15 mouse cellular contexts compared by ENCODE assay signal in the genomic region with DNA sequence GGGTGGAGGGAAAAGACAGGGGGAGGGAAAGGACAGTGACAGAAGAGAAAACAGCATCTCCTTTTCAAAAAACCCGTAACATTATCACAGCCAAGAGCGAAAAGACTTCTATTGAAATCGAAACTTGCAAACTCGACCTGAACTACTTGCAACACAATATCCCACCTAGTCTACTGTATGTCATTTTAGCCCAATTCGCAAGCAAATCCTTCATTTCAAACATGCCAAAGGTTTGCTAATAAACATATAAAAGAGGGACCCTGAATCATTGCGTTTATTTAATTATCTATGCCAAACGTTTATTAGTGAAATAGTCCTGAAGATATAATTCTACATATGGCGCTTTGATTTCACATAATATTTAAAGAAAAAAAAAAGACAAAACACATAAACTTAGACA. TPM values are rescaled to one million over a fixed set of nuclear protein-coding genes. Genes with fewer than 3 reads are reported as not detected.
DNase-seq lines count a peak whose midpoint lies in the region; ATAC-seq lines count a peak whose summit lies in the region.
"Had no signal": no experiment of that assay in that cellular context is flagged by ENCODE, and none has a peak within 500 bp of the region (broad histone marks: within the 10 kb centered on the region; RNA-seq: fewer than 3 reads in every experiment).

No protein-coding gene starts in this region.

- no peak overlapping the region for H3K27ac ChIP-seq in heart, embryonic 11.5 days (ENCODE audit: low read depth, low read length)
- no peak overlapping the region for H3K27ac ChIP-seq in lung, embryonic 15.5 days
- H3K27ac ChIP-seq in embryonic facial prominence, embryonic 13.5 days, result no peak overlapping the region
- H3K27ac ChIP-seq: hindbrain, embryonic 14.5 days; kidney, postnatal 0 days; left cerebral cortex, adult 2 months; liver, embryonic 14.5 days; midbrain, embryonic 12.5 days had no signal

- intact Hi-C loops in heart, postnatal 36 days (cut with DNase I), result no loop called here

- H3K9me3 ChIP-seq in heart, embryonic 11.5 days (replicated peaks; ENCODE audit: control insufficient read depth, low read length), result no peaks in the 10 kb centered on the region
- no peaks in the 10 kb centered on the region for H3K9me3 ChIP-seq in lung, embryonic 15.5 days
- no peaks in the 10 kb centered on the region for H3K9me3 ChIP-seq in embryonic facial prominence, embryonic 13.5 days
- H3K9me3 ChIP-seq: midbrain, embryonic 12.5 days had no signal

- no peaks in the 10 kb centered on the region for H3K36me3 ChIP-seq in heart, embryonic 11.5 days (ENCODE audit: control insufficient read depth, insufficient read depth, low read length)
- H3K36me3 ChIP-seq in lung, embryonic 15.5 days, result no peaks in the 10 kb centered on the region
- H3K36me3 ChIP-seq in embryonic facial prominence, embryonic 13.5 days, result no peaks in the 10 kb centered on the region
- H3K36me3 ChIP-seq: midbrain, embryonic 12.5 days had no signal

- H3K9ac ChIP-seq in heart, embryonic 11.5 days (ENCODE audit: low read depth, low read length), result no peak overlapping the region
- no peak overlapping the region for H3K9ac ChIP-seq in lung, embryonic 15.5 days
- H3K9ac ChIP-seq in embryonic facial prominence, embryonic 13.5 days, result no peak overlapping the region
- H3K9ac ChIP-seq: hindbrain, embryonic 14.5 days; liver, embryonic 14.5 days; midbrain, embryonic 12.5 days had no signal

- peak overlapping the region; percentile 31 for H3K4me3 ChIP-seq in heart, embryonic 11.5 days (ENCODE audit: low read depth, low read length)
- H3K4me3 ChIP-seq in lung, embryonic 15.5 days, result peak overlapping the region; percentile 27
- H3K4me3 ChIP-seq in embryonic facial prominence, embryonic 13.5 days, result no peak overlapping the region
- H3K4me3 ChIP-seq: left cerebral cortex, adult 2 months; midbrain, embryonic 12.5 days had no signal

- 10% methylated on average over 8 of the region's 8 CpGs for WGBS in heart, embryonic 11.5 days (ENCODE audit: insufficient replicate concordance)
- WGBS in lung, embryonic 15.5 days, result 22% methylated on average over 8 of the region's 8 CpGs
- 4% methylated on average over 8 of the region's 8 CpGs for WGBS in embryonic facial prominence, embryonic 13.5 days

- H3K4me2 ChIP-seq in heart, embryonic 11.5 days, result peak overlapping the region; percentile 66
- peak overlapping the region; percentile 56 for H3K4me2 ChIP-seq in lung, embryonic 15.5 days
- H3K4me2 ChIP-seq in embryonic facial prominence, embryonic 13.5 days, result peak overlapping the region; percentile 52
- H3K4me2 ChIP-seq: hindbrain, embryonic 14.5 days; midbrain, embryonic 12.5 days had no signal

- H3K4me1 ChIP-seq in heart, embryonic 11.5 days (ENCODE audit: control insufficient read depth, insufficient read depth, low read length), result peaks cover 7% of the 10 kb centered on the region; the same call in 1 of the 2 replicates
- peaks cover 11% of the 10 kb centered on the region for H3K4me1 ChIP-seq in lung, embryonic 15.5 days
- peaks cover 15% of the 10 kb centered on the region for H3K4me1 ChIP-seq in embryonic facial prominence, embryonic 13.5 days

- DNase-seq in heart, postnatal 36 days, result no peak
- no peak for DNase-seq in lung, postnatal 25 days (ENCODE audit: low spot score)
- DNase-seq in retina, embryonic 14.5 days (ENCODE audit: low spot score), result peak; percentile 39
- no peak for DNase-seq in adrenal gland, postnatal 36 days
- no peak for DNase-seq in spleen, postnatal 14 days (ENCODE audit: low spot score in 2 of 2)
- DNase-seq: spleen, adult 18-20 months; thymus, postnatal 14 days had no signal

- peaks cover 69% of the 10 kb centered on the region for H3K27me3 ChIP-seq in heart, embryonic 11.5 days (ENCODE audit: control insufficient read depth, insufficient read depth, low read length)
- peaks cover 90% of the 10 kb centered on the region for H3K27me3 ChIP-seq in lung, embryonic 15.5 days
- peaks cover 96% of the 10 kb centered on the region for H3K27me3 ChIP-seq in embryonic facial prominence, embryonic 13.5 days

- ATAC-seq in heart, embryonic 11.5 days (replicated peaks; ENCODE audit: insufficient number of reproducible peaks, low FRiP score, low TSS enrichment), result no peak
- no peak for ATAC-seq in lung, embryonic 15.5 days (ENCODE audit: borderline replicate concordance, extremely low read depth, low FRiP score, low TSS enrichment)
- ATAC-seq in embryonic facial prominence, embryonic 13.5 days (ENCODE audit: insufficient number of reproducible peaks, insufficient read depth, low FRiP score, low TSS enrichment, low read depth), result no peak

RNA-seq across cellular contexts. Expression of gene Isl1, which starts 11.5 kb away (rescaled TPM):
- polyA plus RNA-seq in heart, embryonic 11.5 days (2014; fragmentation: Nextera tagmentation; extraction: Ambion mirVana), result 8.4 and 13.9 TPM in 2 replicates
- total RNA-seq in heart, postnatal 36 days (2021), result under 1 TPM in 1 of 2 experiments, not detected in 1; 0.53 TPM
- 1.0 and 3.6 TPM in 2 replicates for polyA plus RNA-seq in lung, embryonic 15.5 days (2015; fragmentation: Nextera tagmentation; extraction: Ambion mirVana)
- 9.4 and 11.9 TPM in 2 replicates for polyA plus RNA-seq in embryonic facial prominence, embryonic 13.5 days (2015; fragmentation: Nextera tagmentation; extraction: Ambion mirVana)
- total RNA-seq in adrenal gland, postnatal 36 days (2021), result 1 to 10 TPM; 3.0 to 3.1 TPM
